Mouse (Mus musculus): ENCODE measurements at regions not wholly inside any gene's neighbourhood (a gene's known extent, or its start where the extent isn't known, plus 50 kb on each side); places are given as distances from the start of the nearest gene placed in this dataset.

DNA sequence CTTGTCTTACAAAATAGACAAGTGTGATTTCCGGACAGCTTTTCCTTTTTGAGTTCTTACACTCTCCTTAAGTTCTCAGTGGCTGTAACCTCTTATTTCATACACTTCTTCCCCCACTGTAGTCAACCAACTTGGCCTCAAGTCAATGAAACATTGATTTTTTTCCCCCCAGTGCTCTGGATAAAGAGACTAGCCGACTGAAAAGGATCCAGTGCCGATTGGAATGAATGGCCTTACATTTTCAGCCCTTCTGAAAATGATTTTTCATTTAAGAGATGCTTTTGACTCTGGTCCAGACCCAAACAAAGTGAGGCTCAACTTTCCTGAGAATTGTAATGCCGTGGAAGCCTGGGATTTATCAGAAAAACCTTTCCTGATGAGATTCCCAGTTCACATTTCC lies 216.3 kb upstream of the Lrtm1 start:
- TF ChIP-seq CTCF (IDR thresholded peaks at IDR 0.05; ENCODE audit: borderline replicate concordance, insufficient read depth, low read length) (no peak), POLR2A (IDR thresholded peaks at IDR 0.05; ENCODE audit: low read depth, low read length) (no peak)

Measured in embryonic fibroblast, embryonic 13.5 days (primary cell).